Mouse (Mus musculus) cerebellum, adult 2 months (tissue): ENCODE results near the gene Mdm2.

Source experiments
- CTCF ChIP-seq: fragments of 200-500 bp; IDR thresholded peaks from 2 replicates; pipeline ENCODE4 v1.5.1; 2011; ENCODE audit warnings: low read depth, mild to moderate bottlenecking, control low read depth, low read length, moderate library complexity, borderline replicate concordance; ENCODE audit not compliant: insufficient read depth
- POLR2A ChIP-seq: fragments of 200-500 bp; IDR thresholded peaks from 2 replicates; pipeline ENCODE4 v1.6.1; 2011; ENCODE audit warnings: low read length, control low read depth, borderline replicate concordance; ENCODE audit not compliant: insufficient read depth

GRCm38 (mm10) chr10:117732962-117733592 lies 22.5 kb upstream of the Mdm2 start:
- TF ChIP-seq POLR2A: no peak
- TF ChIP-seq CTCF: no peak
